Mouse (Mus musculus): Measurements from ENCODE around the gene Atp6v0a1.

DNA sequence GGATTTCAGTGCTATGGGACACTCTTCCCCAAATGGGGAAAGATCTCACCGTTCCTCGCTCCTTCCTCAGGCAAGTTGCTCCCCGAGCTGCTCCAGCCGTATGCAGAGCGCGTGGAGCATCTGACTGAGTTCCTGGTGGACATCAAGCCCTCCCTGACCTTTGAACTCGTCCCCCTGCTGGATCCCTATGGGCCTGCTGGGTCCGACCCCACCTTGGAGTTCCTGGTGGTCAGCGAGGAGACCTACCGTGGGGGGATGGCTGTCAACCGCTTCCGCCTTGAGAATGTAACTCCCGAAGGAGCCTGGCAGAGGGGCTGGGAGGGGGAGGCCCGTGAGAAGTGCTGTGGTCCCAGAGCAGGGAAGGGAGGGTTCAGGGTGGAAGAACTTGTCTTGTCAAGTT lies 75.0 kb downstream of the Atp6v0a1 start:
- TF ChIP-seq POLR2A (IDR thresholded peaks at IDR 0.05; ENCODE audit: extremely low read depth, insufficient read depth, low read length) (no peak), CTCF (IDR thresholded peaks at IDR 0.05; ENCODE audit: low read depth, low read length) (no peak)

All from liver, adult 2 months (tissue).